Mouse (Mus musculus) brain, embryonic 14.5 days (tissue): ENCODE measurements around the gene Ces2b. TPM values are rescaled to one million over a fixed set of nuclear protein-coding genes. Genes with fewer than 3 reads are reported as not detected.

Experiments
- DNase-seq: peaks from one replicate; pipeline ENCODE4 v3.0.0-alpha.2; 2011; ENCODE audit warnings: low read depth
- CTCF ChIP-seq: fragments of 200-500 bp; IDR thresholded peaks from 2 replicates; pipeline ENCODE4 v1.5.1; 2012; ENCODE audit warnings: inconsistent platforms, mild to moderate bottlenecking, moderate library complexity, borderline replicate concordance; ENCODE audit not compliant: insufficient read depth, insufficient read length; ENCODE audit errors: extremely low read depth
- POLR2A ChIP-seq: fragments of 200-500 bp; IDR thresholded peaks from 2 replicates; pipeline ENCODE4 v1.6.1; 2012; ENCODE audit warnings: mild to moderate bottlenecking, inconsistent platforms, borderline replicate concordance; ENCODE audit not compliant: poor library complexity, insufficient read depth, insufficient read length, severe bottlenecking; ENCODE audit errors: extremely low read depth
- polyA plus RNA-seq: library from polyadenylated mRNA; depleted of rRNA; stranded (reverse); fragments of >200 nt; gene quantifications from 2 replicates; pipeline ENCODE4 v1.2.3, GENCODE M21; 2012; rRNA removed

Gene Ces2b
- 0.28 and 0.34 TPM in 2 replicates for polyA plus RNA-seq

DNA sequence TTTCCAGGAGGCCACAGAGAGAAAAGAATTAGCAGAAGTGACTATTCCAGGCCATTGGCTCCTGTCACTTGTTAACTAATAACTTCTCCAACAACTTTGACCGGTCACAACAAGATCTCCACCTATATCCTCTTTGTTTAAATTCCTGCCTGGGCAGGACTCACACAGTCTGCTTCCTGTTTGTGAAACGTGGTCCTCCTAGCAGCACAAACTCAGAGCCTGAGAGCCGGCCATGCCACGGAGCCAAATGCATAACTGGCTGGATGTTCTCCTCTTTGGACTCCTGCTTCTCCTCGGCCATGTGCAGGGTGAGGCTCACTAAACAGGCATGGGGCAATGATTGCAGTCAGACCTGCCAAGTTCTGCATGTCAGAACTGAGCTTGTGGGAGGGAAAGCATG, at the start of gene Ces2b:
TSS of gene Ces2b (plus strand) at position 133 of the 400 bp plus-strand sequence.
- no peak for DNase-seq
- no peak for TF ChIP-seq CTCF
- TF ChIP-seq POLR2A = no peak

DNA sequence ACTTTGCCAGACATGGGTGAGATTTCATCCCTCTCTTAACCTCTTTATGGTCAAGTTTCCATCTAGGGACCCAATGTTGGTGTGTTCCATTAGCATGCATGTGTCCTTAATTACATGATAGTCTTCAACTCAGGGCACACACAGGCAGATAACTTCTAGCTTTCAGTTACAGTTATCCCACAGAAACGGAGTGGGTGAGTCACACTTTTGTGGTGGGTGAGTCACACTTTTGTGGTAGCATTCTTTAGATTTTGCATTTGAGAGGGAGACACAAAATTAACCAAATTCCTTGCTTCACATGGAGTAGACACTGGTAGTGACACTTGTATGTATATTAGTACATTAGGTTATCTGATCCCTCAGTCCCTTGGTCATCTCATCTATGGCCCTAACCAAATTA, 44.3 kb upstream of the Ces2b start:
- no peak for DNase-seq
- TF ChIP-seq POLR2A = no peak
- TF ChIP-seq CTCF = no peak

DNA sequence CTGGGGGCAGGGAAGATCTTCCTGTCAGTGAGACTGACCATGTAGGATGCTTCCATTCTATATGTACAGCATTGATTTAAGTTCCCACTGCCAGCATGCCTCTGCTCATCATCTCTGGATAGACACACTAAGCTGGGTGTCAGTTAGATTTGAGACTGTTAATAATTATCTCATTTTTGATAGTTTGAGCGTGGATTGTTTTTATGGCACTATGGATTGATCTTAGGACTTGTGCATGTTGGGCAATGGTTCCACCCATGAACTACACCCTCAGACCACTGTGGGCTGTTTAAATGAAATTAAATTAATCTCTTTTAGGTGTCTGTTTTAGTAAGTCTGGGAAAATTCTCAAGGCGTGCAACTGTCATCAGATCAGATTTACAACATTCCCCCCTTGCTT, 42.4 kb upstream of the Ces2b start:
- TF ChIP-seq POLR2A (no peak), CTCF (no peak)
- DNase-seq = no peak

DNA sequence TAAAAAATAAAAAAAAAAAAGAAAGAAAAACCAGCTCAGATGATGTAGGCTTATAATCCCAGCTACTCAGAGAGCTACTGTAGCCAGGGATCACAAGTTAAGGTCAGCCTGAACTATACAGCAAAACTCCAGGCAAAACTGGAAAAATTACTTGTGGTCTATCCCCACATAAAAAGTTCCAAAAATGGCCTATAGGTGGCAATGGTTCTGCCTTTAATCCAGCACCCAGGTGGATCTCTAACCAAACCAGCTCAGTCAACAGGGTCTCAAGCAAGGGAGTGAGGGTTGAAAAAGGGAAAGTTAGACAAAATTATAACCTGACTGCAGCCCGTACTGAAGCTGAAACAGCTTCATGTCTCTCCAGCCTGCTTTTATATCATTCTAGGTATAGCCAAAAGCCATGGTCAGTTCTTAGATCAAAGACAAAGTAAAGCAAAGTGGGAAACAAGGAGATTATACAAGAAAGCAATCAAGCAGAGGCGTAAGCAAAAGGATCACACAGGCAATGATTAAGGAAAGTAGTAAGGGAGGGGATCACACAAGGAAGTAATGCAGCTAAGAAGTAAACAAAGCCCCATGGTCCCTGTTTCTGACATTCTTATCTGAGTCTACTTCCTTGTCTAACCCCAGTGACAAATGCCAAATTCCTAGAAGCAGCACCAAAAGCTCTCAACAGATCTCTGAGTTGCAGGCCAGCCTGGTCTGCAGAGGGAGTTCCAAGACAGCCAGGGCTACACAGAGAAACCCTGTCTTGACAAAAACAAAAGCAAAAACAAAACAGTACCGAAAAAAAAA, 41.3 kb upstream of the Ces2b start:
- peak; percentile 29 for DNase-seq
- TF ChIP-seq CTCF (peak; percentile 27; the same call in 1 of the 2 replicates), POLR2A (no peak)

GRCm38 (mm10) chr8:104799385-104799784, 32.0 kb upstream of the Ces2b start:
- DNase-seq = no peak
- TF ChIP-seq POLR2A = no peak
- TF ChIP-seq CTCF = no peak

- DNase-seq = peak; percentile 24
- TF ChIP-seq POLR2A (no peak), CTCF (no peak)
These were observed 25.2 kb upstream of the Ces2b start for GRCm38 (mm10) chr8:104806127-104806526.

DNA sequence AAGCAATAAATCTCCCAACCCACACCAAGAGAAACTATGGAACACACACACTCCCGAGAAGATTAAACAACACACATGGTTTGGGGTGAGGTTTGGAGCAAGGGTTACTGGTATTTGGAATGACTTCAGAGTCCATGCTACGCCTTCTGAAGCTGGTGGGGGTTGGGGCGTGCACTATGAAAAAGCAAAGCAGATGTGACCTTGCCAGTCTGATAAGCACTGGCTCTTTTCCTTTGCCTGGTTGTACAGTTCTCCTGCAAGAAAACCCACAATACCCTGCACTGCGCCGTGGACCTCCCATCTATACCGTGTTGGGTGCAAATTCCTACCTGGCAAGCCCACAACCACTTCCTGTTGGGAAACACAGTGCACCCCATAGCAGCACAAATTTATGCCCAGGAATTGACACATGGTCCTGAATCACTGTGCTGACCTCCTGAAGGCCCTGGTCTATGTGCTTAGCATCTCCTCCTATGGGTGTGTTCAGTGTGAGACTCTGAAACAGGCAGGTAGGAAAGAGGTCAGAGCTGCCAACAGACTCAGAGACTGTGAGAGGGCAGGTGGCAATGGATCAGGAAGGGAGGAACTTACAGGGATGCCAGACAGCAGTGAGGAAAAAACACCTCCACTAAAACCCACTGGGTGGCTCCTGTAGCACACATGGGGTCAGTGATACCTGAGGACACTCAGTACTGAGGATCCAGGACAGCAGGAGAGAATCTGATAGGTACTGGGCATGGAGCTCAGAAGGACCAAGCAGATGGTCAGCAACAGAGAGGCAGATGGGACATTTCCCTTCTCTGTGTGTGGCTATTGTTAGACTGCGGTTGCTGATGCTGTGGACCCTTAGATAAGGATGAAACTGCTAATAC, 22.6 kb upstream of the Ces2b start:
- DNase-seq = no peak

GRCm38 (mm10) chr8:104809436-104809835, 21.9 kb upstream of the Ces2b start:
- TF ChIP-seq POLR2A (no peak), CTCF (no peak)
- DNase-seq = no peak

More for the DNA sequence above, 22.6 kb upstream of the Ces2b start:
- TF ChIP-seq POLR2A (no peak), CTCF (no peak)

DNA sequence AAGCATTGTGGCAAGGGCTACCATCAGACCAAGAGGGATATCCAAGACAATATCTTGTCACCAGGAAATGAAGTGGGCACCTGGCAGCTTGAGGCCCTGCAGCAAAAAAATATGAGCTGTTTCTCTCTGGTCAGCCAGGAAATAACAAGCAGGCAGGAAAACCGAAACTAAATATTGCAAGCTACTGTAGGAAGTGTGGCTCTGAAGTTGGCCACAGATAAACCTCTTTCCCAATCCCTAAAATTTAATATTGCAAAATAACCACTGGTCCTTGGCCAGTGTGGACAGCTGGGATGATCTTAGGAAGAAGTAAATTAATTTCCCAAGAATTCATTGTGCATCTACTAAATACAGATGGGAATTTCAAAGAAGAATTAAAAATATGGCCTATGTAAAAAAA, 4.5 kb upstream of the Ces2b start:
- DNase-seq = no peak
- no peak for TF ChIP-seq POLR2A
- TF ChIP-seq CTCF = no peak

DNA sequence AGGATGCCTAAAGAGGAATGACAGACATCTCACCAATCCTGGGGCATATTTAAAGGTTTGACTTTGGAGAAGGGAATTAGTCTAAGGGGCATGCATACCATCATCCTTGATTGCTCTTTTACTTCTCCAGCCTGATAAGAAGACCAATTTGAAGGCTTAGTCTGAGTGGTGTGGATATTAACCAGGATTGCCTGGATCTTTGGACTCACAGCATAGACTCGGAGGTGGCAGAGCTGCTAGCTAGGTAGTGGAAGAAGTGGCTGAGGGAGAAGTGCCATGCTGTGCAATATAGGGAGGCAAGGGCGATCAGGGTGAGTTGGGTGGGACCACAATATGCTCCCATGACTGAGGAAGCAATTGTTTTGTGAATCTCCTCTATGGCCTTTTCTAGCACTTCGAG, 3.2 kb upstream of the Ces2b start:
- no peak for TF ChIP-seq CTCF
- TF ChIP-seq POLR2A = no peak
- DNase-seq = no peak

GRCm38 (mm10) chr8:104841360-104842078, 10.1 kb downstream of the Ces2b start:
- no peak for TF ChIP-seq CTCF
- no peak for TF ChIP-seq POLR2A
- DNase-seq = no peak

GRCm38 (mm10) chr8:104846831-104847230, 15.5 kb downstream of the Ces2b start, which contains the start of gene Ces2c:
Ces2c (plus strand) TSS chr8:104847068.
- TF ChIP-seq CTCF (no peak), POLR2A (no peak)
- no peak for DNase-seq
